Mouse (Mus musculus): ENCODE measurements at regions not wholly inside any gene's neighbourhood (a gene's known extent, or its start where the extent isn't known, plus 50 kb on each side); places are given as distances from the start of the nearest gene placed in this dataset.
A peak's percentile ranks its signal among the peaks of the same experiment; 100 is the strongest.
"Not testable (repeated sequence)": the region's sequence is repeated elsewhere in the genome, so short reads cannot be mapped to it uniquely, and the experiment has no call there.

GRCm38 (mm10) chr14:114485781-114486180 lies 606.2 kb upstream of the Gpc5 start:
- DNase-seq (ENCODE audit: low spot score in 2 of 2) = no peak

- DNase-seq (ENCODE audit: low spot score in 2 of 2) = not testable (repeated sequence)
These were observed 598.6 kb upstream of the Gpc5 start for GRCm38 (mm10) chr14:114493371-114493770.

GRCm38 (mm10) chr14:114504976-114505375 lies 587.0 kb upstream of the Gpc5 start:
- no peak for DNase-seq (ENCODE audit: low spot score in 2 of 2)

- peak in 1 of 2 experiments; percentile 35 for DNase-seq (ENCODE audit: low spot score in 2 of 2)
These were observed 543.9 kb upstream of the Gpc5 start for GRCm38 (mm10) chr14:114547910-114548680.

- no peak for DNase-seq (ENCODE audit: low spot score in 2 of 2)
These were observed 542.9 kb upstream of the Gpc5 start for GRCm38 (mm10) chr14:114549101-114549500.

- no peak for DNase-seq (ENCODE audit: low spot score in 2 of 2)
These were observed 525.5 kb upstream of the Gpc5 start for GRCm38 (mm10) chr14:114566411-114567030.

- DNase-seq (ENCODE audit: low spot score in 2 of 2) = peak; percentile 76 to 86
These were observed 524.2 kb upstream of the Gpc5 start for GRCm38 (mm10) chr14:114567673-114568309.

GRCm38 (mm10) chr14:114587367-114588064 lies 504.5 kb upstream of the Gpc5 start:
- DNase-seq (ENCODE audit: low spot score in 2 of 2) = no peak

GRCm38 (mm10) chr14:114609296-114609695 lies 482.7 kb upstream of the Gpc5 start:
- no peak for DNase-seq (ENCODE audit: low spot score in 2 of 2)

- no peak for DNase-seq (ENCODE audit: low spot score in 2 of 2)
These were observed 479.6 kb upstream of the Gpc5 start for GRCm38 (mm10) chr14:114612400-114612799.

GRCm38 (mm10) chr14:114656636-114657035 lies 435.4 kb upstream of the Gpc5 start:
- no peak for DNase-seq (ENCODE audit: low spot score in 2 of 2)

- DNase-seq (ENCODE audit: low spot score in 2 of 2) = no peak
These were observed 430.0 kb upstream of the Gpc5 start for GRCm38 (mm10) chr14:114662028-114662427.

- peak in 1 of 2 experiments; percentile 18 for DNase-seq (ENCODE audit: low spot score in 2 of 2)
These were observed 406.9 kb upstream of the Gpc5 start for GRCm38 (mm10) chr14:114685133-114685532.

GRCm38 (mm10) chr14:114694930-114695329 lies 397.1 kb upstream of the Gpc5 start:
- no peak for DNase-seq (ENCODE audit: low spot score in 2 of 2)

GRCm38 (mm10) chr14:114697543-114697942 lies 394.5 kb upstream of the Gpc5 start:
- DNase-seq (ENCODE audit: low spot score in 2 of 2) = no peak

- DNase-seq (ENCODE audit: low spot score in 2 of 2) = no peak
These were observed 368.9 kb upstream of the Gpc5 start for GRCm38 (mm10) chr14:114723080-114723479.

GRCm38 (mm10) chr14:114767323-114767722 lies 324.7 kb upstream of the Gpc5 start:
- DNase-seq (ENCODE audit: low spot score in 2 of 2) = no peak

- DNase-seq (ENCODE audit: low spot score in 2 of 2) = no peak
These were observed 315.3 kb upstream of the Gpc5 start for GRCm38 (mm10) chr14:114776723-114777122.

- no peak for DNase-seq (ENCODE audit: low spot score in 2 of 2)
These were observed 310.2 kb upstream of the Gpc5 start for GRCm38 (mm10) chr14:114781821-114782220.

- DNase-seq (ENCODE audit: low spot score in 2 of 2) = peak; percentile 84 to 88
These were observed 300.8 kb upstream of the Gpc5 start for GRCm38 (mm10) chr14:114790946-114791830.

- no peak for DNase-seq (ENCODE audit: low spot score in 2 of 2)
These were observed 300.2 kb upstream of the Gpc5 start for GRCm38 (mm10) chr14:114791831-114792224.
